Mouse (Mus musculus): ENCODE data around the gene Numb.
A peak's percentile ranks its signal among the peaks of the same experiment; 100 is the strongest.
"Not testable (repeated sequence)": the region's sequence is repeated elsewhere in the genome, so short reads cannot be mapped to it uniquely, and the experiment has no call there.

The Numb gene

GRCm38 (mm10) chr12:83921535-83922381, at the start of gene Numb:
TSS of gene Numb (minus strand) at chr12:83921934.
- peak; percentile 97 for DNase-seq (ENCODE audit: low read depth)

- no peak for DNase-seq (ENCODE audit: low read depth)
Observed at GRCm38 (mm10) chr12:83965235-83965634, 43.5 kb upstream of the Numb start.

GRCm38 (mm10) chr12:83958278-83958677, 36.5 kb upstream of the Numb start:
- DNase-seq (ENCODE audit: low read depth) = no peak

- DNase-seq (ENCODE audit: low read depth) = no peak
Observed at GRCm38 (mm10) chr12:83951711-83952575, 30.2 kb upstream of the Numb start.

GRCm38 (mm10) chr12:83950840-83951701, 29.3 kb upstream of the Numb start:
- no peak for DNase-seq (ENCODE audit: low read depth)

GRCm38 (mm10) chr12:83950493-83950839, 28.7 kb upstream of the Numb start, which contains the start of gene Riox1:
TSS of gene Riox1 (plus strand) at chr12:83950608.
- peak; percentile 72 for DNase-seq (ENCODE audit: low read depth)

GRCm38 (mm10) chr12:83949776-83950492, 28.2 kb upstream of the Numb start:
- DNase-seq (ENCODE audit: low read depth) = no peak

- DNase-seq (ENCODE audit: low read depth) = peak; percentile 64
Observed at GRCm38 (mm10) chr12:83949043-83949442, 27.3 kb upstream of the Numb start.

GRCm38 (mm10) chr12:83947260-83947811, 25.6 kb upstream of the Numb start:
- DNase-seq (ENCODE audit: low read depth) = no peak

- no peak for DNase-seq (ENCODE audit: low read depth)
Observed at GRCm38 (mm10) chr12:83941938-83942337, 20.2 kb upstream of the Numb start.

- no peak for DNase-seq (ENCODE audit: low read depth)
Observed at GRCm38 (mm10) chr12:83940031-83940430, 18.3 kb upstream of the Numb start.

GRCm38 (mm10) chr12:83939332-83939731, 17.6 kb upstream of the Numb start:
- DNase-seq (ENCODE audit: low read depth) = no peak

- not testable (repeated sequence) for DNase-seq (ENCODE audit: low read depth)
Observed at GRCm38 (mm10) chr12:83938592-83938991, 16.9 kb upstream of the Numb start.

- no peak for DNase-seq (ENCODE audit: low read depth)
Observed at GRCm38 (mm10) chr12:83937600-83937999, 15.9 kb upstream of the Numb start.

- no peak for DNase-seq (ENCODE audit: low read depth)
Observed at GRCm38 (mm10) chr12:83929186-83929804, 7.6 kb upstream of the Numb start.

GRCm38 (mm10) chr12:83927747-83928146, 6.0 kb upstream of the Numb start:
- DNase-seq (ENCODE audit: low read depth) = no peak

- DNase-seq (ENCODE audit: low read depth) = no peak
Observed at GRCm38 (mm10) chr12:83926061-83926460, 4.3 kb upstream of the Numb start.

GRCm38 (mm10) chr12:83925160-83925703, 3.5 kb upstream of the Numb start:
- DNase-seq (ENCODE audit: low read depth) = no peak

GRCm38 (mm10) chr12:83924332-83924731, 2.6 kb upstream of the Numb start:
- no peak for DNase-seq (ENCODE audit: low read depth)

- no peak for DNase-seq (ENCODE audit: low read depth)
Observed at GRCm38 (mm10) chr12:83923486-83923859, 1.7 kb upstream of the Numb start.
